Mouse (Mus musculus): ENCODE measurements around the gene Rgs16.

The Rgs16 gene

DNA sequence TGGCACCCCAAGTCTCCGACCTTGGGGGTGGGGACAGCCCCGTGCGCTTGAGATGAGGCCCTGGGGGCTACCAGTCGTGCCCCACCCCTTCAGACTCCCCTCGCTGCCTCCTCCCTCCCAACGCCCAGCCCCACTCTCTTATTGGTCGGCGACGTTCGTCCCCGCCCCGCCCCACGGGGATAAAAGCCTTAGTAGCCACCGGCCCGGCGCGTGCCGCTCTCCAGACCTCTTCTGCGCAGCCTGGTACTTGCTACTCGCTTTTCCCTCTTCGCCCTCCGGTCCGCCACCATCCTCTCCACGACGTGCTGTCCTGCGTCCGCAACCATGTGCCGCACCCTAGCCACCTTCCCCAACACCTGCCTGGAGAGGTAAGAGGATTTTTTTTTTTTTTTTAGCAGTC, at the start of gene Rgs16:
Gene Rgs16 (plus strand): TSS at position 205 of the 400 bp plus-strand sequence.
- no peak for DNase-seq (ENCODE audit: extremely low read depth, insufficient read length, low spot score)

DNA sequence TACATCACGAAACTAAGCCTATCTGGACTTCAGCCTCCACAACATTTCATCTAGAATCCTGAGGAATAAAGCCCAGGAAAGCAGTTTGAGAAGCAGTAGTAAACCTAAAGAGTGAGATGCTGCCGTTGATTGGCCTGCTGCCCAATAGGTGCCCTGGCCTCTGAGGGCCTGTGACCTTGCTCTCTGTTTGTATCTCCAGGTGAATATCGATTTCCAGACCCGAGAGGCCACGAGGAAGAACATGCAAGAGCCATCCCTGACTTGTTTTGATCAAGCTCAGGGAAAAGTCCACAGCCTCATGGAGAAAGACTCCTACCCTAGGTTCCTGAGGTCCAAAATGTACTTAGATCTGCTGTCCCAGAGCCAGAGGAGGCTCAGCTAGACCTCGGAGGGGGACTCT, 47.6 kb upstream of the Rgs16 start:
- no peak for DNase-seq (ENCODE audit: extremely low read depth, insufficient read length, low spot score)

GRCm38 (mm10) chr1:153694372-153695120, 45.6 kb upstream of the Rgs16 start:
- DNase-seq (ENCODE audit: extremely low read depth, insufficient read length, low spot score): no peak

- DNase-seq (ENCODE audit: extremely low read depth, insufficient read length, low spot score): no peak
Measured at GRCm38 (mm10) chr1:153695398-153695797, 44.8 kb upstream of the Rgs16 start.

GRCm38 (mm10) chr1:153696093-153696492, 44.1 kb upstream of the Rgs16 start:
- no peak for DNase-seq (ENCODE audit: extremely low read depth, insufficient read length, low spot score)

GRCm38 (mm10) chr1:153696541-153696940, 43.6 kb upstream of the Rgs16 start:
- DNase-seq (ENCODE audit: extremely low read depth, insufficient read length, low spot score): no peak

DNA sequence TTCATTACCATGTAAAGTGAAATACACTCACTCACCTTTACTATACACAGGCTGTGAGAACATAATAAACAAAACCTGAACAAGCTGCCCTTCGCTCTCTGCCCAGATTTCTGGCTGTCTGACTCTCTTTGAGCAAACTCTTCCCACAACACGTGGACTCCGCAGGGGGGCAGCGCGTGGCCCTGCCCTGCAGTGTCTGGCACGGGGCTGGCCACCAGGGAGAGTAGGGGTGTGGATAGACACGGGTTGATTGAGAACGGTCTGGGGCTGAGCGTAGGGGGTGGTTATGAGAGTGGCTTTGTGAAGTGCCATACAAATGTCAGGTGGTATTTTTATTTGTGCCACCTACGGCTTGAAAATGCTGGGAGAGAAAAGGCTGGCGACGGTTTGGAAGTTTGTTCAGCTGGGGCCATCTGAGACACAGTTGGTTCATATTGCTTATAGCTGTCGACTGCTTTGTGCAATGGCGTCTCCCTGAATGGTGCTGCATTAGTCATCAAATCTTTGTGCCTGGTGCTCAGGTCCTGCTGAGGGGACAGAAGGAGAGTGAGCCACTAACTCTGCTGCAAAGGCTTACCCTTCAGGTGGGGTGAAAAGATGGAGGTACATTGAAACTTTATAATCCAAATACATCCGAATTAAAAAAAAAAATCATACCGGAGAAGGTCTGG, 42.4 kb upstream of the Rgs16 start:
- DNase-seq (ENCODE audit: extremely low read depth, insufficient read length, low spot score): no peak

- no peak for DNase-seq (ENCODE audit: extremely low read depth, insufficient read length, low spot score)
Measured at GRCm38 (mm10) chr1:153698311-153699084, 41.7 kb upstream of the Rgs16 start.

DNA sequence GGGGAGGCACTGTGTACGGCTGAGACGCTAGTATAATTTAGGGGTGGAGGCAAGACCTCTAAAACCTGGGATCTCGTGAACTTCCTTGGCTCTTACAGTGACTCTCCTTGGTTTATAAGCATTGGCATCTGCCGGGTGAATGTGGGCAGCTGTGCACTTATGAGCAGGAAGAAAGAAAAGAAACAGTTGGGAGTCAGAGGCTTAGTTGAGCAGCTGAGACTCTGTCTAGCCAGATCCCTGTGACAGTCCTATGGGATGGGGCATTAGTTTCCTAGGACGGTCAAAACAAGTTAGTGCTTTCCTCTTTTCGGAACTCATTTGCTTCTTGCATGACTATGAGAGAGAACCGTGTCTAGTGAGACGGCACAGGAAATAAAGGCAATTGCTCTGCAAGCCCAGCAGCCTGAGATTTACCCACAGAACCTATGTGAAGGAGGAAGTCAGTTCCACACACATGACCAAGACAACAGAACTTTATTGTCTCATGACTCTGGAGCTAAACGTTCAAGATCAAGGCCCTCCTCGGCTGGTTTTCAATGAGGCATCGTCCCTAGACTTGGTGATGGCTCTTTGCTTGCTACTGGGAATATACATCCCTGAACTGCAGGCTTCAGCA, 39.6 kb upstream of the Rgs16 start:
- DNase-seq (ENCODE audit: extremely low read depth, insufficient read length, low spot score): no peak

GRCm38 (mm10) chr1:153701461-153701860, 38.7 kb upstream of the Rgs16 start:
- no peak for DNase-seq (ENCODE audit: extremely low read depth, insufficient read length, low spot score)

DNA sequence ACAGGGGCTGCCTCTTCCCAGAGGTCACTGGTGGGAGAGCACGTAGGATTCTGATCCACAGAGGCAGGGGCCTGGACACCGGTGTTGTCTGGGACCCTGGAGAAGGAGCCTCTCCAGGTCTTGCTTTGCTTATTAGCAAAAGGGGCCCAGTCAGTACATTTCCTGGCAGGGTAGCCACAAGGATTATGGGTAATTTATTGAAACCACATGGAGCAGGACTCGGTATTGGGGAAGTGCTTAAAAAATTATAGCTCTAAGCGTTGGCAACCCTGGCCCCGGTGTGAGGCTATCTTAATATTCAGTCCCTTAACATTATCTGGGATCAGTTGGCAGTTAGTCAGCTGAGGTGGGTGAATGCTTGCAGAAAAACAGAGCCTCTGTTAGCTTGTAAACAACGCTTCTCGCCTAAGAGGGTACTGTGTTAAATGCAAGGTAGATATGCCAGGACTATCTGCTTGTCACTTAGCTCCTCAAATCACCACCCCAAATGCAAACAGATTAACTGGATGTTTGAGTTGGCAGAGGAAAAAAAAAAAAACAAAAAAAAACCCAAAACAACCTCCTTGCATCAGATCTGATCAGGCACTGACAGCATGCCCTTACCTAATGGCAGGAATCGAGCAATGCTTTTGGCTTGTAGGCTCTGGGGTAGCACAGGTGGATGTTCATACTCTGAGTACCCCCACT, 37.8 kb upstream of the Rgs16 start:
- DNase-seq (ENCODE audit: extremely low read depth, insufficient read length, low spot score): no peak

DNA sequence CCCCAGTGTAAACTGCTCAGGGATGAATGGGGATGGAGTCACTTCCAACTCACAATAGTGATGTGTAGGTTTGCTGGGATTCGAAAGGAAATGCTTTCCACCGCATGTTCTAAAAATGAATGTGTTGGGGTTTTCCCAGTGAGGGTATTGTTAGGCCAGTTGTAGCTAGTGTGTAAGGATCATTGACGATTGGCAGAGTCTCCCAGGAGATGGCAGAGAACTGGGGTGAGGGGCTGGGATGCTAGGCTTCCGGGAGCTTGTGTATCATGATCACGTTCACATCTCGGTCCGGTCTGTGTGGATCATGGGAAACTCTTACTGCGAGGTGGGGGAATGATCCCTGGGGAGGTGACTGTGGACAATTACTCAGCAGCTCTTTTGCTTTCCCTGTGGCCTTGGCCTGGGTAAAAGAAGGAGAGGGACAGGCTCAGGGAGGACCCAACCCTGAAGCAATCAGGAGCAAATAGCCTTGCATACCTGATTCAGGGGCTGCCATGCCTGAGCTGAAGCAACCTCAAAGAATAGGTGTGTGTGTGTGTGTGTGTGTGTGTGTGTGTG, 37.2 kb upstream of the Rgs16 start:
- DNase-seq (ENCODE audit: extremely low read depth, insufficient read length, low spot score): no peak

DNA sequence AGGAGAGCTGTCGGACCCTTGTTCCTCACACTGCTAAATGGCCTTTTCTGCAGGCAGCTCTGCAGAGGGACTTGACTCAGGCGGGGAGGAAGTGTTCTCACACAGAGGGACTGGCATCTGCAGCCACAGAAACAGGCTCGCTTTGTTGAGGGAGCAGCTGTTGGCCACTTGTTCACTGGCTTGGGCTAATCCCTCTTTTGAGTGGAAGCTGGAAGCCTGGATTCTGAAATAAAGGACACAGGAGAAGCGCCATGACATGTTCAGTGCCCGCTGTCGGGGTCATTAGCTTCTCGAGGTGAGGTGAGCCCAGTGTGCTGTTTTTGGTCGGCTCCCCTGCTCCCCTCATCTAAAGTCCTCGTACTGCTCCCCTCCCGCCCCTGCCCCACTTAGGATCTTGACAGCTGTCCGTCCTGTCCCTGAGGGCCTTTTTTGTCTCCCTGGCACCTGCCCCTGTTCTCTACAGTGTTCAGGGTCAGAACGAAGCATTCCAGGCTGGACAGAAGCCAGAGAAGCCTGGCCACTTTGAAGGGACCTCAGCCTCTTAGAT, 36.6 kb upstream of the Rgs16 start:
- DNase-seq (ENCODE audit: extremely low read depth, insufficient read length, low spot score): no peak

DNA sequence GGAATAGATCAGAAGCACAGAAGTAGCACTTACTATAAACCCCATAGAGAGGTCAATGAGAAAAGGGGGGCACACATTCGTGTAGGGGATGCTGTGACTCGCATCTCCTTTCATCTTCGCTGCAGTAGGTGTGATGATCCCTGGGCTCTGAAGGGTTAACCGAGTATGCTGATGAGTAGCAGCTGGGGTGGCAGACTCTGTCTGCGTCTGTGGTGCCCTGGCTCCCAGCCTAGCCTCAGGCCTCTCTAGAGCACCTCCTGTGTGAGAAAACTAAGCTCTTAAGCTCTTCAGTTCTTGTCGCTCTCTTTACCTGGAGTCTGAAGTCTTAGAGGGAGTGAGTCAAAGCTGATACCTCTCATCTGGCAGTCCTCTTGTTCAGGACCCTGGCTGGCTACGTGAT, 36.0 kb upstream of the Rgs16 start:
- no peak for DNase-seq (ENCODE audit: extremely low read depth, insufficient read length, low spot score)

- no peak for DNase-seq (ENCODE audit: extremely low read depth, insufficient read length, low spot score)
Measured at GRCm38 (mm10) chr1:153704996-153705395, 35.2 kb upstream of the Rgs16 start.

DNA sequence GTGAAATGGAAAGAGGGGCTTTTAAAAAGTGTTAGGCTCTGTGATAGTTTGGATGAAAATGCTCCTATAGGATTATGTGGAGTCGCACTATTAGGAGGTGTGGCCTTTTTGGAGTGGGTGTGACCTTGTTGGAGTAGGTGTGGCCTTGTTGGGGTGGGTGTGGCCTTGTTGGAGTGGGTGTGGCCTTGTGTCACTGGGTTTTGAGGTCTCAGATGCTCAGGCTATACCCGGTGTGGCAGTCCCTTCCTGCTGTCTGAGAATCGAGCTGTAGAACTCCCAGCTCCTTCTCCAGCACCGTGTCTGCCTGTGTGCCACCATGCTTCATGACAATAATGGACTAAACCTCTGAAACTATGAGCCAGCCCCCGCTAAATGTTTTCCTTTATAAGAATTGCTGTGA, 31.5 kb upstream of the Rgs16 start:
- DNase-seq (ENCODE audit: extremely low read depth, insufficient read length, low spot score): no peak

DNA sequence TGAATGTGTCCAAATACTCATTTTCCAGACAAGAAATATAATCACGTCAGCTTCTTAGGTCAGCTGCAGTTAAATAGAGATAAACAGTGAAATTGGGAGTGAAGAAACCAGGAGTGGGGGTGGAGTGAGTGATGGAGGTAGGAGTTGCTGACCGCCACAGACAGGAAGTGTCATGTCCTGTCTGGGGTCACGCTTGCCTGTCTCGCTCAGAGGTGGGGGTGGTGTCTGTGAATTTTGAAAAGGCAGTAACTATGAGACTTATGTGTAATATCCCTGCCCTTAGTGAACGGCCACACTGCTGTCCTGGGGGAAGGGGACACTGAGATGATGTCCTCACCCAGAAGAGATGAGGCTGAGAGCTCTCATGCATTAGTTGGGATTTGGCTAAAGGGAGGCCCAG, 30.7 kb upstream of the Rgs16 start:
- no peak for DNase-seq (ENCODE audit: extremely low read depth, insufficient read length, low spot score)

GRCm38 (mm10) chr1:153711544-153712262, 28.4 kb upstream of the Rgs16 start:
- DNase-seq (ENCODE audit: extremely low read depth, insufficient read length, low spot score): no peak

DNA sequence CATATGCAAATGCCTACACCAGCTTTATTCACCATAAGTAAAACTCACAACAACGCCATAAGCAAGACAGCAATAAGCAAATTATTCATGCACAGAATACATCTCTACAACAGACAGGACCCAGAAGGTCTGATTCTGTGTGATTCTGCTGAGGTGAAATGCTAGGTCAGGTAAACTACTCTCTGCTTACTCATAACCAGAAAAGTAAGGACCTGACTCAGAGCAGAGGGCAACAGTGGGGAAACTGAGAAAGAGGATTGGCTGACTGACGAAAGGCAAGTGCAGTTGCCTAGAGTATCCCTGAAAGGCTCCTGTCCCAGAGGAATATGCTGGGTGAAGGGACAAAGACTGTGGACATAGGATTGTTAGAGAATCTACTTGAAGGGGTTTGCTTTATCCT, 27.5 kb upstream of the Rgs16 start:
- DNase-seq (ENCODE audit: extremely low read depth, insufficient read length, low spot score): no peak

Data from 3134 (cell line).